Mouse (Mus musculus) stomach, postnatal 0 days (tissue): ENCODE data around the gene Esr1.

Experiments used
- CTCF ChIP-seq: IDR thresholded peaks from 2 replicates; pipeline ENCODE4 v1.5.1; 2016; ENCODE audit warnings: antibody characterized with exemption, low read depth, mild to moderate bottlenecking, moderate library complexity
- EP300 ChIP-seq: optimal IDR thresholded peaks from 2 replicates; pipeline ENCODE3; 2016; ENCODE audit warnings: antibody characterized with exemption

- TF ChIP-seq CTCF, result no peak
- no peak for TF ChIP-seq EP300
These were observed 313.0 kb downstream of the Esr1 start for GRCm38 (mm10) chr10:4924391-4924790.
